9 mouse cellular contexts compared by ENCODE assay signal in genomic region chr9:56264308-56265021, GRCm38 (mm10).
A peak's percentile ranks its signal among the peaks of the same experiment; 100 is the strongest.
DNase-seq lines count a peak whose midpoint lies in the region; ATAC-seq and TF ChIP-seq lines count a peak whose summit lies in the region.
"Had no signal": no experiment of that assay in that cellular context is flagged by ENCODE, and none has a peak within 500 bp of the region (broad histone marks: within the 10 kb centered on the region; RNA-seq: fewer than 3 reads in every experiment).

No protein-coding gene starts in this region.

- H3K79me3 ChIP-seq in C2C12 (ENCODE audit: low read depth) = peaks cover 10% of the 10 kb centered on the region

- no peak overlapping the region for H3K4me2 ChIP-seq in forebrain, postnatal 0 days (ENCODE audit: low read depth)
- no peak overlapping the region for H3K4me2 ChIP-seq in forebrain, embryonic 12.5 days
- H3K4me2 ChIP-seq: stomach, embryonic 15.5 days had no signal

- H3K79me2 ChIP-seq in C2C12 (ENCODE audit: control insufficient read depth, insufficient read depth) = peaks cover 50% of the 10 kb centered on the region

- H3K4me1 ChIP-seq in forebrain, postnatal 0 days (ENCODE audit: insufficient read depth) = no peaks in the 10 kb centered on the region
- no peaks in the 10 kb centered on the region for H3K4me1 ChIP-seq in forebrain, embryonic 12.5 days
- peaks cover 43% of the 10 kb centered on the region for H3K4me1 ChIP-seq in heart, embryonic 10.5 days

- H3K27ac ChIP-seq in forebrain, postnatal 0 days (ENCODE audit: low read depth, low read length) = no peak overlapping the region
- no peak overlapping the region for H3K27ac ChIP-seq in forebrain, embryonic 12.5 days
- H3K27ac ChIP-seq in heart, embryonic 10.5 days = no peak overlapping the region
- H3K27ac ChIP-seq: stomach, embryonic 15.5 days had no signal

- ATAC-seq in forebrain, postnatal 0 days = peak; percentile 86; the same call in 1 of the 2 replicates
- no peak for ATAC-seq in forebrain, embryonic 12.5 days (ENCODE audit: low FRiP score)
- peak; percentile 83 for ATAC-seq in megakaryocyte, adult 5-6 weeks (ENCODE audit: poor library complexity, severe bottlenecking)

- H3ac ChIP-seq in C2C12 (ENCODE audit: control insufficient read depth, insufficient read length, low read depth) = no peak overlapping the region

- WGBS in forebrain, postnatal 0 days = 50% methylated on average over 7 of the region's 7 CpGs
- WGBS in forebrain, embryonic 12.5 days = 73% methylated on average over 7 of the region's 7 CpGs
- WGBS in heart, embryonic 10.5 days = 62% methylated on average over 7 of the region's 7 CpGs

- H3K4me3 ChIP-seq in forebrain, postnatal 0 days (ENCODE audit: low read depth, low read length) = no peak overlapping the region
- no peak overlapping the region for H3K4me3 ChIP-seq in forebrain, embryonic 12.5 days (replicated peaks)
- no peak overlapping the region for H3K4me3 ChIP-seq in C2C12 (ENCODE audit: insufficient read depth, poor library complexity, severe bottlenecking)
- H3K4me3 ChIP-seq in heart, embryonic 10.5 days = 0 out of 2 replicates have a peak overlapping the region, but pooled peaks have one; percentile 10
- H3K4me3 ChIP-seq: stomach, embryonic 15.5 days had no signal

- TF ChIP-seq CTCF in forebrain, postnatal 0 days (IDR thresholded peaks at IDR 0.05; ENCODE audit: low read depth) = peak; percentile 86
- peak; percentile 28 for TF ChIP-seq CTCF in C2C12 (IDR thresholded peaks at IDR 0.05; ENCODE audit: control insufficient read depth, insufficient read depth, insufficient read length)

- H3K9ac ChIP-seq in forebrain, postnatal 0 days = no peak overlapping the region
- H3K9ac ChIP-seq in forebrain, embryonic 12.5 days = no peak overlapping the region
- H3K9ac ChIP-seq: stomach, embryonic 15.5 days had no signal

- H3K36me3 ChIP-seq in forebrain, postnatal 0 days (ENCODE audit: insufficient read depth) = no peaks in the 10 kb centered on the region
- peaks cover 4% of the 10 kb centered on the region; the same call in 1 of the 2 replicates for H3K36me3 ChIP-seq in forebrain, embryonic 12.5 days (replicated peaks)
- H3K36me3 ChIP-seq in C2C12 (ENCODE audit: control insufficient read depth, insufficient read depth) = peaks cover 5% of the 10 kb centered on the region
- H3K36me3 ChIP-seq in heart, embryonic 10.5 days = 0 out of 2 replicates have a peak, but pooled peaks cover 3% of the 10 kb centered on the region

- H3K27me3 ChIP-seq in forebrain, postnatal 0 days (ENCODE audit: insufficient read depth, low read length) = no peaks in the 10 kb centered on the region
- no peaks in the 10 kb centered on the region for H3K27me3 ChIP-seq in forebrain, embryonic 12.5 days
- no peaks in the 10 kb centered on the region for H3K27me3 ChIP-seq in C2C12 (ENCODE audit: control insufficient read depth, insufficient read depth, insufficient read length)
- no peaks in the 10 kb centered on the region for H3K27me3 ChIP-seq in heart, embryonic 10.5 days (ENCODE audit: insufficient read depth, poor library complexity, severe bottlenecking)
- H3K27me3 ChIP-seq: stomach, embryonic 15.5 days had no signal

- peaks cover 6% of the 10 kb centered on the region for H3K9me3 ChIP-seq in forebrain, postnatal 0 days (ENCODE audit: low read length)
- H3K9me3 ChIP-seq in forebrain, embryonic 12.5 days = peaks cover 6% of the 10 kb centered on the region
- peaks cover 5% of the 10 kb centered on the region for H3K9me3 ChIP-seq in heart, embryonic 10.5 days

- peak; percentile 78 for DNase-seq in forebrain, postnatal 0 days
- peak; percentile 52 for DNase-seq in cerebellum, adult 11-12 months
- no peak for DNase-seq in heart, embryonic 10.5 days (ENCODE audit: low spot score)
- DNase-seq in kidney, postnatal 36 days = peak; percentile 46 to 64
- peak; percentile 48 for DNase-seq in thymus, postnatal 14 days

TF ChIP-seq in C2C12, 6 proteins besides CTCF, POLR2A, EP300 and RAD21:
- TF ChIP-seq MAX (IDR thresholded peaks at IDR 0.05) = no peak
- no peak for TF ChIP-seq MYOG (IDR thresholded peaks at IDR 0.05; ENCODE audit: control insufficient read depth, extremely low read depth, insufficient read length)
- no peak for TF ChIP-seq CEBPB (IDR thresholded peaks at IDR 0.05; ENCODE audit: low read depth)
- no peak for TF ChIP-seq USF1 (IDR thresholded peaks at IDR 0.05; ENCODE audit: low read depth)
- no peak for TF ChIP-seq MYOD1 (IDR thresholded peaks at IDR 0.05; ENCODE audit: control insufficient read depth, insufficient read length, low read depth)
- no peak for TF ChIP-seq FOSL1 (IDR thresholded peaks at IDR 0.05; ENCODE audit: insufficient read depth, low read length, poor library complexity, severe bottlenecking)
